Mouse (Mus musculus) embryonic fibroblast, embryonic 13.5 days (primary cell): ENCODE results near the gene Cdca3.

Source experiments
- CTCF ChIP-seq: IDR thresholded peaks from 2 replicates; pipeline ENCODE4 v1.5.1; 2011; ENCODE audit warnings: mild to moderate bottlenecking, control low read depth, low read length, moderate library complexity, borderline replicate concordance; ENCODE audit not compliant: insufficient read depth
- POLR2A ChIP-seq: IDR thresholded peaks from 2 replicates; pipeline ENCODE4 v1.6.1; 2011; ENCODE audit warnings: low read depth, mild to moderate bottlenecking, control low read depth, low read length, moderate library complexity

DNA sequence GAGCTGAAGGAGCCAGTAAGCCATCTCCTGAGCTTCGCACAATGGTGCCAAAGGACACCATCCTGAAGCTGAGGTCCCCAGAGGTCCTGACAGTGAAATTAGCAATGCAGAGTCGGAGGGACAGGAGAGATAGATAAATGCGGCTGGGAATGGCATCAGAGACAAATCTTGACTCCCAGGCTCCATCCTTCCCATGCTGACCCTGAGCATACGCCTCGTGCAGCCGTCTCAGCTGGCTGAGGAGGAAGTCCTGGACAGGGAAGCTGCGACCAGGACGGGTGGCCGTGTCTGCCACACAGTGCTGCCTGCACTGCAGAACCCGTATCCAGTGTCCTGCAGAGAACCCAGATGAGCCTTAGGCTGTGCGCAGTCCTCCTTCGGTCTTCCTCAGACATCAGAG lies 25.3 kb downstream of the Cdca3 start:
- TF ChIP-seq CTCF (no peak), POLR2A (0 out of 2 replicates have a peak, but pooled peaks have one; percentile 12)
